Mouse (Mus musculus): ENCODE measurements around the gene Map3k5. TPM values are rescaled to one million over a fixed set of nuclear protein-coding genes. Genes with fewer than 3 reads are reported as not detected.
"Not testable (repeated sequence)": the region's sequence is repeated elsewhere in the genome, so short reads cannot be mapped to it uniquely, and the experiment has no call there.

Map3k5 gene
- total and polyA plus RNA-seq, 2 experiments from 2014 or later, result 1.5 to 5.3 TPM

GRCm38 (mm10) chr10:19962746-19963145, 28.5 kb downstream of the Map3k5 start:
- WGBS, result 88% methylated on average over 4 of the region's 4 CpGs
- H3K36me3 ChIP-seq (ENCODE audit: insufficient read depth, low read length), result no peaks in the 10 kb centered on the region
- no peak overlapping the region for H3K27ac ChIP-seq (ENCODE audit: low read depth, low read length)
- H3K9me3 ChIP-seq (ENCODE audit: low read length), result no peaks in the 10 kb centered on the region
- DNase-seq (ENCODE audit: low spot score), result no peak
- ATAC-seq (ENCODE audit: low FRiP score), result no peak
- no peak overlapping the region for H3K4me2 ChIP-seq (ENCODE audit: low read depth, low read length, poor library complexity, severe bottlenecking)
- H3K27me3 ChIP-seq (ENCODE audit: insufficient read depth, low read length), result no peaks in the 10 kb centered on the region
- no peak for TF ChIP-seq CTCF (IDR thresholded peaks at IDR 0.05)
- H3K4me3 ChIP-seq (ENCODE audit: low read depth, low read length), result no peak overlapping the region
- H3K4me1 ChIP-seq (ENCODE audit: insufficient read depth, low read length), result no peaks in the 10 kb centered on the region
- no peak overlapping the region for H3K9ac ChIP-seq (replicated peaks; ENCODE audit: low read length, poor library complexity, severe bottlenecking)

DNA sequence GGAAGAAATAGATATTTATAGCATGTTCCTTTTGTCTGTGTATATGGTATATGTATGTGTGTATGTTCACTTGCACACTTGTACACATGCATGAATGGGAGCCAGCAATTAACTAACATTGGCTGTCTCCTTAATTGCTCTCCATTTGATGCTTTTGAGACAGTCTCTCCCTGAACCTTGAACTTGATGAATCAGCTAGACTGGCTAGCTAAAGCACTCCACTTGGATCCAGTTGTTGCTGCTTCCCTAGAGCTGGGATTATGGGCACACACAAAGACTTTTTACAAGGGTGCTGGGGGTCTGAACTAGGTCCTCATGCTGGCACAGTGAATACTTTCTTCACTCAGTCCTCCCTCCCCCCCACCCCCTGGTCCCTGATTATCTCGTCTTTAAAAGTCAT, 28.9 kb downstream of the Map3k5 start:
- H3K36me3 ChIP-seq (ENCODE audit: insufficient read depth, low read length), result no peaks in the 10 kb centered on the region
- no peak overlapping the region for H3K9ac ChIP-seq (replicated peaks; ENCODE audit: low read length, poor library complexity, severe bottlenecking)
- H3K27ac ChIP-seq (ENCODE audit: low read depth, low read length), result no peak overlapping the region
- ATAC-seq (ENCODE audit: low FRiP score), result no peak
- no peaks in the 10 kb centered on the region for H3K4me1 ChIP-seq (ENCODE audit: insufficient read depth, low read length)
- no peaks in the 10 kb centered on the region for H3K9me3 ChIP-seq (ENCODE audit: low read length)
- H3K4me3 ChIP-seq (ENCODE audit: low read depth, low read length), result no peak overlapping the region
- DNase-seq (ENCODE audit: low spot score), result no peak
- 73% methylated on average over 1 of the region's 1 CpGs for WGBS
- no peak for TF ChIP-seq CTCF (IDR thresholded peaks at IDR 0.05)
- H3K4me2 ChIP-seq (ENCODE audit: low read depth, low read length, poor library complexity, severe bottlenecking), result no peak overlapping the region
- H3K27me3 ChIP-seq (ENCODE audit: insufficient read depth, low read length), result no peaks in the 10 kb centered on the region

DNA sequence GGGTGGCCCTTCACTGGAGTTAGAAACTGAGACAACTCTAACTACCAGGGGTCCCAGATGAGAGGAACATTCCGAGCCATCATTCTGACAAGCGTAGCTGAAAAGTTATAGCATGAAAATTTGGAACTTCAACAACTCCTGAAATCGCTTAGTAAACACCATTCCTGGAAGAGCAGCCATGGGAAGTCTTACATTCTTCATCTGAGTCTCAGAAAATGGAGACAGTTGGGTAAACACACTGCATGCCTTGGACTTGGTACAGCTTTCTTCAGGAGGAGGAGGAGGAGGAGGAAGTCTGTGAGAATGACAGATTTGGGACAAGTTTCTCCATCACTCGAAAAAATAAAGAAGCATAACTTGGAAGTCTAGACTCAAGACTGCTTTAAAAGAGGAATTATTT, 29.8 kb downstream of the Map3k5 start:
- whole genome bisulfite sequencing, result 76% methylated on average over 4 of the region's 4 CpGs
- ATAC-seq (ENCODE audit: low FRiP score) (no peak), DNase-seq (ENCODE audit: low spot score) (no peak)
- Histone ChIP-seq H3K4me1 (ENCODE audit: insufficient read depth, low read length) (no peaks in the 10 kb centered on the region), H3K9ac (replicated peaks; ENCODE audit: low read length, poor library complexity, severe bottlenecking) (no peak overlapping the region), H3K27ac (ENCODE audit: low read depth, low read length) (no peak overlapping the region), H3K4me3 (ENCODE audit: low read depth, low read length) (no peak overlapping the region), H3K9me3 (ENCODE audit: low read length) (no peaks in the 10 kb centered on the region), H3K36me3 (ENCODE audit: insufficient read depth, low read length) (no peaks in the 10 kb centered on the region), H3K27me3 (ENCODE audit: insufficient read depth, low read length) (no peaks in the 10 kb centered on the region), H3K4me2 (ENCODE audit: low read depth, low read length, poor library complexity, severe bottlenecking) (no peak overlapping the region)
- TF ChIP-seq CTCF (IDR thresholded peaks at IDR 0.05), result no peak

DNA sequence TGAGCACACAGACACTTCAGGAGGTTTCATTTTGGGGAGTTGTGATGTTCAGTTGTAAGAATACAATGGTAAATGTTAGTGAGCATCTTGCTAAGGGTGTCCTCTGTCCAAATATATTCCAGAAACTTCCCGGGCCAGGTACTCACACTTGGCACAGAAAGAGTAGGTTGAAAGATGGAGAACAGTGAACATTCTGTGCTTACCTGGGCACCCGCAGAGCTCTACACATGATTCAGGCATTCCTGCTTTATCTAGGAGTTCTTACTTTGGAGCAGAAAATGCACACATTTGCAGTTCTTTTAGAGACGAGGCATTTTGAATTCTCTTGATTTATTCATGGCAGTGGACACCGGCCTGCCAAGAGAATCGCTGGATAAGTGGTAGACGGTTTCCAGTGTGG, 32.3 kb downstream of the Map3k5 start:
- no peak for ATAC-seq (ENCODE audit: low FRiP score)
- Histone ChIP-seq H3K27me3 (ENCODE audit: insufficient read depth, low read length) (no peaks in the 10 kb centered on the region), H3K4me1 (ENCODE audit: insufficient read depth, low read length) (no peaks in the 10 kb centered on the region), H3K4me2 (ENCODE audit: low read depth, low read length, poor library complexity, severe bottlenecking) (no peak overlapping the region), H3K27ac (ENCODE audit: low read depth, low read length) (no peak overlapping the region), H3K9me3 (ENCODE audit: low read length) (no peaks in the 10 kb centered on the region), H3K36me3 (ENCODE audit: insufficient read depth, low read length) (no peaks in the 10 kb centered on the region), H3K9ac (replicated peaks; ENCODE audit: low read length, poor library complexity, severe bottlenecking) (no peak overlapping the region), H3K4me3 (ENCODE audit: low read depth, low read length) (no peak overlapping the region)
- WGBS, result 64% methylated on average over 6 of the region's 6 CpGs
- no peak for TF ChIP-seq CTCF (IDR thresholded peaks at IDR 0.05)
- DNase-seq (ENCODE audit: low spot score), result no peak

DNA sequence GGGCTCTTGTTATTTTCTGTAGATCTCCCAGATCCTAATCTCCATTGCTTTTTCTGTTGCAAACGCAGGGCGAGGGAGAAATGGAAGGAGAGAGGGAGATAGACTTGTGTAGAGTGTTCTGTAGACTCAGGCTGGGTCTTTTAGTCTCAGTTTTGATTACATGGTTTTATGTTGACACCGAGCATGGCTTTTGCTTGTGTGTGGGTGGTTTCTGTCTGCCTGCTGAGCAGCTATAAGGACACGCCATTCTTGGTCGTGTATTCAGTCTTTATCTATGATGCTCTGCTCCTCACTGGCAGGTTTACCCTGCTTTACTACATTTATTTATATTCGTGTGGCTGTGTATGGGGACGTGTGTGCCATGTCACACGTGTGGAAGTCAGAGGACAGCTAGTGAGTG, 34.2 kb downstream of the Map3k5 start:
- 79% methylated on average over 8 of the region's 8 CpGs for WGBS
- ATAC-seq (ENCODE audit: low FRiP score) (no peak), DNase-seq (ENCODE audit: low spot score) (no peak)
- Histone ChIP-seq H3K27ac (ENCODE audit: low read depth, low read length) (no peak overlapping the region), H3K9ac (replicated peaks; ENCODE audit: low read length, poor library complexity, severe bottlenecking) (no peak overlapping the region), H3K4me3 (ENCODE audit: low read depth, low read length) (no peak overlapping the region), H3K4me2 (ENCODE audit: low read depth, low read length, poor library complexity, severe bottlenecking) (no peak overlapping the region), H3K9me3 (ENCODE audit: low read length) (no peaks in the 10 kb centered on the region), H3K36me3 (ENCODE audit: insufficient read depth, low read length) (no peaks in the 10 kb centered on the region), H3K27me3 (ENCODE audit: insufficient read depth, low read length) (no peaks in the 10 kb centered on the region), H3K4me1 (ENCODE audit: insufficient read depth, low read length) (no peaks in the 10 kb centered on the region)
- no peak for TF ChIP-seq CTCF (IDR thresholded peaks at IDR 0.05)

- H3K4me2 ChIP-seq (ENCODE audit: low read depth, low read length, poor library complexity, severe bottlenecking), result no peak overlapping the region
- H3K27ac ChIP-seq (ENCODE audit: low read depth, low read length), result no peak overlapping the region
- H3K4me1 ChIP-seq (ENCODE audit: insufficient read depth, low read length), result no peaks in the 10 kb centered on the region
- no peaks in the 10 kb centered on the region for H3K36me3 ChIP-seq (ENCODE audit: insufficient read depth, low read length)
- no peak overlapping the region for H3K4me3 ChIP-seq (ENCODE audit: low read depth, low read length)
- WGBS, result 88% methylated on average over 14 of the region's 14 CpGs
- no peak for TF ChIP-seq CTCF (IDR thresholded peaks at IDR 0.05)
- ATAC-seq (ENCODE audit: low FRiP score) (no peak), DNase-seq (ENCODE audit: low spot score) (no peak)
- H3K9ac ChIP-seq (replicated peaks; ENCODE audit: low read length, poor library complexity, severe bottlenecking), result no peak overlapping the region
- H3K27me3 ChIP-seq (ENCODE audit: insufficient read depth, low read length), result no peaks in the 10 kb centered on the region
- no peaks in the 10 kb centered on the region for H3K9me3 ChIP-seq (ENCODE audit: low read length)
Observed at GRCm38 (mm10) chr10:19969831-19970460, 35.7 kb downstream of the Map3k5 start.

- not testable (repeated sequence) for H3K9me3 ChIP-seq (ENCODE audit: low read length); DNase-seq (ENCODE audit: low spot score); H3K9ac ChIP-seq (replicated peaks; ENCODE audit: low read length, poor library complexity, severe bottlenecking); H3K4me1 ChIP-seq (ENCODE audit: insufficient read depth, low read length); ATAC-seq (ENCODE audit: low FRiP score); H3K27me3 ChIP-seq (ENCODE audit: insufficient read depth, low read length); H3K36me3 ChIP-seq (ENCODE audit: insufficient read depth, low read length); H3K4me2 ChIP-seq (ENCODE audit: low read depth, low read length, poor library complexity, severe bottlenecking); H3K4me3 ChIP-seq (ENCODE audit: low read depth, low read length); H3K27ac ChIP-seq (ENCODE audit: low read depth, low read length)
- WGBS, result 86% methylated on average over 6 of the region's 7 CpGs
Observed at GRCm38 (mm10) chr10:19971491-19971890, 37.2 kb downstream of the Map3k5 start.

Measured in midbrain, postnatal 0 days (tissue).